Mouse (Mus musculus): ENCODE results near the gene Dnah7c.
"Not testable (repeated sequence)": the region's sequence is repeated elsewhere in the genome, so short reads cannot be mapped to it uniquely, and the experiment has no call there.

GRCm38 (mm10) chr1:46394681-46395297 lies 30.6 kb upstream of the Dnah7c start:
- TF ChIP-seq CTCF (IDR thresholded peaks at IDR 0.05; ENCODE audit: insufficient read depth, low read length); POLR2A (IDR thresholded peaks at IDR 0.05; ENCODE audit: borderline replicate concordance, extremely low read depth, low read depth, low read length): not testable (repeated sequence)
